11 mouse cellular contexts compared by ENCODE assay signal in the genomic region with DNA sequence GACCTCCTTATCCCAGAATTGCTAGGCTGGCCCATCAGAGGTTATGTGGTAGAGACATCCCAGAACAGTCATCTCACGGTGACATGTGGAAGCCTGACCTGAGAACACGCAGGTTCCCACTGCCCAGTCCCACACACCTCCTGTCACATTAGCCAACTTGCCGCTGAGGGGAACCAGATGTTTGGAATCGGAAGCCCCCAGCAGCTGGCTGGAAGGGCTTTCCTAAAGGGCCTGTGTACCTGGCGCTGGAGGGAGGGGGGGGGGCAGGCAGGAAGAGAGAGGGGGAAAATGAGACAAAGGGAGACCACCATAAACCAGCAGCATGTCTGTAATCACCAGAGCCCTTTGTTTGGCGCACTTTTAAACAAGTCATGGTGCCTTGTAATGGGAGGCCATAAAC. TPM values are rescaled to one million over a fixed set of nuclear protein-coding genes. Genes with fewer than 3 reads are reported as not detected.
DNase-seq lines count a peak whose midpoint lies in the region; ATAC-seq and TF ChIP-seq lines count a peak whose summit lies in the region.
"Had no signal": no experiment of that assay in that cellular context is flagged by ENCODE, and none has a peak within 500 bp of the region (broad histone marks: within the 10 kb centered on the region; RNA-seq: fewer than 3 reads in every experiment).

No protein-coding gene starts in this region.

- H3K4me2 ChIP-seq in lung, postnatal 0 days (replicated peaks; ENCODE audit: low read depth, low read length) = peak overlapping the region; percentile 37
- H3K4me2 ChIP-seq in forebrain, postnatal 0 days (ENCODE audit: low read depth) = peak overlapping the region; percentile 63
- peak overlapping the region; percentile 47 for H3K4me2 ChIP-seq in liver, embryonic 13.5 days
- peak overlapping the region; percentile 52 for H3K4me2 ChIP-seq in stomach, embryonic 16.5 days (ENCODE audit: low read depth, low read length)

- TF ChIP-seq EP300 in lung, postnatal 0 days (IDR thresholded peaks at IDR 0.05) = no peak

- H3K27ac ChIP-seq in lung, postnatal 0 days (ENCODE audit: low read length) = no peak overlapping the region
- no peak overlapping the region for H3K27ac ChIP-seq in forebrain, postnatal 0 days (ENCODE audit: low read depth, low read length)
- H3K27ac ChIP-seq in liver, embryonic 13.5 days = no peak overlapping the region
- no peak overlapping the region for H3K27ac ChIP-seq in stomach, embryonic 16.5 days (ENCODE audit: low read length)

- no peak for ATAC-seq in lung, postnatal 0 days
- no peak for ATAC-seq in forebrain, postnatal 0 days
- ATAC-seq in liver, embryonic 13.5 days (ENCODE audit: low read depth) = no peak
- no peak for ATAC-seq in stomach, embryonic 16.5 days (ENCODE audit: insufficient read depth, low FRiP score)
- ATAC-seq: Patski had no signal

- 11% methylated on average over 6 of the region's 6 CpGs for WGBS in lung, postnatal 0 days
- WGBS in forebrain, postnatal 0 days = 24% methylated on average over 6 of the region's 6 CpGs
- WGBS in liver, embryonic 13.5 days (ENCODE audit: insufficient replicate concordance) = 35% methylated on average over 6 of the region's 6 CpGs
- 24% methylated on average over 6 of the region's 6 CpGs for WGBS in stomach, embryonic 16.5 days

- no peaks in the 10 kb centered on the region for H3K9me3 ChIP-seq in lung, postnatal 0 days (ENCODE audit: low read length)
- H3K9me3 ChIP-seq in forebrain, postnatal 0 days (ENCODE audit: low read length) = no peaks in the 10 kb centered on the region
- 0 out of 2 replicates have a peak, but pooled peaks cover 4% of the 10 kb centered on the region for H3K9me3 ChIP-seq in liver, embryonic 13.5 days (replicated peaks)
- no peaks in the 10 kb centered on the region for H3K9me3 ChIP-seq in stomach, embryonic 16.5 days (replicated peaks; ENCODE audit: control insufficient read depth, low read length)

- no peak overlapping the region for H3K4me3 ChIP-seq in lung, postnatal 0 days (ENCODE audit: low read depth, low read length)
- peak overlapping the region; percentile 26 for H3K4me3 ChIP-seq in forebrain, postnatal 0 days (ENCODE audit: low read depth, low read length)
- no peak overlapping the region for H3K4me3 ChIP-seq in liver, embryonic 13.5 days (replicated peaks)
- H3K4me3 ChIP-seq in stomach, embryonic 16.5 days (replicated peaks; ENCODE audit: low read length) = no peak overlapping the region

- intact Hi-C loops in left cerebral cortex, postnatal 4 days (cut with DNase I) = loop anchor here (10.0 kb wide), 1 partner anchor 305 kb away; no protein-coding TSS in a partner anchor

- H3K27me3 ChIP-seq in lung, postnatal 0 days (replicated peaks; ENCODE audit: insufficient read depth, low read length) = no peaks in the 10 kb centered on the region
- no peaks in the 10 kb centered on the region for H3K27me3 ChIP-seq in forebrain, postnatal 0 days (ENCODE audit: insufficient read depth, low read length)
- 0 out of 2 replicates have a peak, but pooled peaks cover 3% of the 10 kb centered on the region for H3K27me3 ChIP-seq in liver, embryonic 13.5 days
- H3K27me3 ChIP-seq in stomach, embryonic 16.5 days (ENCODE audit: control insufficient read depth, insufficient read depth, low read length) = no peaks in the 10 kb centered on the region
- H3K27me3 ChIP-seq: Patski had no signal

- DNase-seq in lung, postnatal 0 days (ENCODE audit: low spot score) = no peak
- DNase-seq in lung, postnatal 10 days = no peak
- DNase-seq in forebrain, postnatal 0 days = peak; percentile 6
- DNase-seq in liver, embryonic 13.5 days = no peak
- DNase-seq in left cerebral cortex, postnatal 4 days = no peak
- no peak for DNase-seq in left cerebral cortex, adult 18-20 months (ENCODE audit: low spot score in 2 of 2)
- DNase-seq in T-cell, adult 2 months (ENCODE audit: low spot score) = no peak
- DNase-seq: heart, adult 18-20 months; lung, postnatal 14 days had no signal

- H3K9ac ChIP-seq in lung, postnatal 0 days (replicated peaks; ENCODE audit: low read depth) = no peak overlapping the region
- H3K9ac ChIP-seq in forebrain, postnatal 0 days = peak overlapping the region; percentile 47; the same call in 1 of the 2 replicates
- H3K9ac ChIP-seq in liver, embryonic 13.5 days = no peak overlapping the region
- no peak overlapping the region for H3K9ac ChIP-seq in stomach, embryonic 16.5 days (ENCODE audit: low read length)

- peaks cover 4% of the 10 kb centered on the region; the same call in 1 of the 2 replicates for H3K4me1 ChIP-seq in lung, postnatal 0 days (ENCODE audit: insufficient read depth, low read depth, low read length)
- no peaks in the 10 kb centered on the region for H3K4me1 ChIP-seq in forebrain, postnatal 0 days (ENCODE audit: insufficient read depth)
- H3K4me1 ChIP-seq in liver, embryonic 13.5 days (replicated peaks) = no peaks in the 10 kb centered on the region
- H3K4me1 ChIP-seq in stomach, embryonic 16.5 days (ENCODE audit: control insufficient read depth, insufficient read depth, low read length) = peaks cover 6% of the 10 kb centered on the region; the same call in 1 of the 2 replicates

- H3K36me3 ChIP-seq in lung, postnatal 0 days (ENCODE audit: insufficient read depth, low read length) = no peaks in the 10 kb centered on the region
- no peaks in the 10 kb centered on the region for H3K36me3 ChIP-seq in forebrain, postnatal 0 days (ENCODE audit: insufficient read depth)
- no peaks in the 10 kb centered on the region for H3K36me3 ChIP-seq in liver, embryonic 13.5 days
- no peaks in the 10 kb centered on the region for H3K36me3 ChIP-seq in stomach, embryonic 16.5 days (ENCODE audit: control insufficient read depth, insufficient read depth, low read length)

- TF ChIP-seq CTCF in lung, postnatal 0 days (IDR thresholded peaks at IDR 0.05) = no peak
- no peak for TF ChIP-seq CTCF in forebrain, postnatal 0 days (IDR thresholded peaks at IDR 0.05; ENCODE audit: low read depth)

RNA-seq across cellular contexts. Expression of a gene that starts 28.6 kb away (rescaled TPM):
- polyA plus RNA-seq in lung, postnatal 0 days (2015; fragmentation: Nextera tagmentation; extraction: Ambion mirVana) = 60.3 and 63.8 TPM in 2 replicates
- 67.6 and 101 TPM in 2 replicates for total RNA-seq in forebrain, postnatal 0 days (2014; rRNA removed)
- 123 and 138 TPM in 2 replicates for polyA plus RNA-seq in forebrain, postnatal 0 days (2015; fragmentation: Nextera tagmentation; extraction: Ambion mirVana)
- polyA plus RNA-seq in liver, embryonic 13.5 days (2015; fragmentation: Nextera tagmentation; extraction: Ambion mirVana) = 77.0 and 84.6 TPM in 2 replicates
- polyA plus RNA-seq in stomach, embryonic 16.5 days (2015; fragmentation: Nextera tagmentation; extraction: Ambion mirVana) = 102 and 109 TPM in 2 replicates
- total RNA-seq in left cerebral cortex, postnatal 4 days (2021) = 10 to 100 TPM; 43.5 to 49.4 TPM
- 10 to 100 TPM; 24.4 to 25.7 TPM for total RNA-seq in left cerebral cortex, adult 18-20 months (2021)

RNA-seq across cellular contexts. Expression of a gene that starts 43.7 kb away (rescaled TPM):
- 18.5 and 19.2 TPM in 2 replicates for polyA plus RNA-seq in lung, postnatal 0 days (2015; fragmentation: Nextera tagmentation; extraction: Ambion mirVana)
- total RNA-seq in forebrain, postnatal 0 days (2014; rRNA removed) = 17.1 and 22.6 TPM in 2 replicates
- polyA plus RNA-seq in forebrain, postnatal 0 days (2015; fragmentation: Nextera tagmentation; extraction: Ambion mirVana) = 17.6 and 18.6 TPM in 2 replicates
- 14.7 and 15.3 TPM in 2 replicates for polyA plus RNA-seq in liver, embryonic 13.5 days (2015; fragmentation: Nextera tagmentation; extraction: Ambion mirVana)
- 24.3 and 29.0 TPM in 2 replicates for polyA plus RNA-seq in stomach, embryonic 16.5 days (2015; fragmentation: Nextera tagmentation; extraction: Ambion mirVana)
- total RNA-seq in left cerebral cortex, postnatal 4 days (2021) = 10 to 100 TPM; 16.0 to 16.6 TPM
- total RNA-seq in left cerebral cortex, adult 18-20 months (2021) = 10 to 100 TPM; 20.9 to 25.4 TPM
